Mouse (Mus musculus) heart, adult 8-10 months (tissue): Measurements from ENCODE around the gene Ttll6. TPM values are rescaled to one million over a fixed set of nuclear protein-coding genes. Genes with fewer than 3 reads are reported as not detected.
A peak's percentile ranks its signal among the peaks of the same experiment; 100 is the strongest.
"Not testable (repeated sequence)": the region's sequence is repeated elsewhere in the genome, so short reads cannot be mapped to it uniquely, and the experiment has no call there.

Source experiments
- DNase-seq: peaks from one replicate; pipeline ENCODE4 v3.0.0; 2022; ENCODE audit warnings: low spot score
- total RNA-seq, 4 experiments: library from RNA; stranded (reverse); gene quantifications; 2 replicates each; pipeline ENCODE4 v1.2.4; 2022

Gene Ttll6
- total RNA-seq, result under 1 TPM in 1 of 4 experiments, not detected in 3; 0.14 TPM

DNA sequence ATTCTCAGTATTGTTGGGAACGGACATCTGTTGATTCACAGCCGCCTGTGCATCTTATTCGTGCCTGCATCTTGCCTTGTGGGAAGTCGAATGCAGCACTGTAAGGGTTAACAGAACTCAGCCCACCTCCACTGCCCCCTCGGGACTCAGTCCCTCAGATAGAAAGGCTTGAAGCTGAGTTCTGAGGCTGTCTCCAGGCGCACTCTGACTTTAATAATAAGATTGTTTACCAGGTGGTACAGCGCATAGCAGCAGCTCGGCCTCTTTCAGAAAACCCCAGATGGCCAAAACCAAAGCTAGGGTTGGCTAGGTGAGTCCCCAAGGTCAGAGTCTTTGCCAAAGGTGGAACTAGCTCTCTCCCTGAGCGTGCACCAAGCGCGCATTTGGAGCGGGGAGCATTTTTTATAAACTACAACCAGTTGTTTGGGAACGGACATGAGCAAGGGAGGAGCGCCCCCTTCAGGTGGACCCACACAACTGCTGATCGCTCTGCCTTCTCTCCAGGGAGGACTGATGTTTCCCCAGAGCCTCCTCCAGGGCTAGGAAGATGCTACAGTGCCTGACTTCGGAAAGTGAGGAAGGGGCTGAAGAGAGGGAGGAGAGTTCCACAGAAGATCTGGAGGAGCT is at the start of gene Ttll6:
Gene Ttll6, plus strand, starts transcription at position 548 of the 627 bp plus-strand sequence.
- no peak for DNase-seq

DNA sequence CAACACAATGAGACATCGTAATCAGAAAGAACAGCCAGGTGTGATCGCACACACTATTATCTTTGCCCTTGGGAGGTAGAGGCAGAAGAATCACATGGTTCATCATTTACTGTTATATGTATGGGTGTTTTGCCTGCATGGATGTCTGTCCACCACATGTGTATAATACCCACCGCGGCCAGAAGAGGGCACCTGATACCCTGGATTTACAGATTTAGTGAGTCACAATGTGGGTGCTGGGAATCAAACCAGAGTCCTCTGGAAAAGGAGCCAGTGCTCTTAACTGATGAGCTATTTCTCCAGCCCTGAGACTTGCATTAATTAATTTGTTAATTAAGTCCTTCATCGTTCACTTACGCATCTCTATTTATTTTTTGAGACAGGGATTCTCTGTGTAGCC is 45.6 kb upstream of the Ttll6 start:
- no peak for DNase-seq

DNA sequence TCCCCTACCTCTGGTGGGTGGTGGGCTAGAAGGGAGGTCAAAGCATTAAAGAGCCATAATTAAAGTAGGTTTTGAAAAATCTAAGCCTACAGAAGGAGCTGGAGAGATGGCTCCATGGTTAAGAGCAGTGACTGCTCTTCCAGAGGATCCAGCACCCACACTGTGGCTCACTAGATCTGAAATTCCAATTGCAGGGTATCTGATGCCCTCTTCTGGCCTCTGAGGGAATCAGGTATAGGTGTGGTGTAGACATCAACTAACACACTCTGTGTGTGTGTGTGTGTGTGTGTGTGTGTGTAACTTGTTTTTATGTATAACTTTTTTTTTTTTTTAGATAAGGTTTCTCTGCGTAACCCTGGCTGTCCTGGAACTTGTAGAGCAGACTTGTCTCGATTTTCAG is 42.5 kb upstream of the Ttll6 start:
- no peak for DNase-seq

DNA sequence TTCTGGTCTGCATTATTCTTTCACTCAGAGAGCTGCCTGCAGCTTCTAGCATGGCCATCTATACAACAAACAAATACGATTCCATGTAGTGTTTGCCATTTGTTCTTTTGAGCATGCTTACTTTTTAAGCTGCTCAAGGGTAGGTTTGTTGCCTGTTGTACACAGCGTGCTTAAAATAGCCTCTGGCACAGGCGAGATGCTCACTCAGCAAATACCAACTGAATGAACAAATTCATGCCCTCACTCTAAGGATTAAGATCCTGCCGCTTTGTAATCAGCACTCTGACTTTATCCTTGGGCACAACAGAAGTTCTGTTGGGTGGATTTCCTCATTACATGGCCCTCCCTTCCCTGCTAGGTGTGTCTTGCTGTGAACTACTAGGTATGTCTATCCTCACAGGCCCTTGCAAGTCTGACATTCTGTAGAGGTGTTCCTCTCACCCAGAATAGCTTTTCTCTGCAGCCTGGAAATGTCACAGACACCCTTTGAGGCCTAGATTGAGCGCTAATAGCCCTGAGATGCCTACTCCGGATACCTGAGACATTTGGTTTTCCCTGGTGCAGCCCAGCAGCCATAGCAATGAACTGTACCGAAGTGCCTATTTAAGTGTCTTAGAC is 40.8 kb upstream of the Ttll6 start:
- DNase-seq, result peak; percentile 36

DNA sequence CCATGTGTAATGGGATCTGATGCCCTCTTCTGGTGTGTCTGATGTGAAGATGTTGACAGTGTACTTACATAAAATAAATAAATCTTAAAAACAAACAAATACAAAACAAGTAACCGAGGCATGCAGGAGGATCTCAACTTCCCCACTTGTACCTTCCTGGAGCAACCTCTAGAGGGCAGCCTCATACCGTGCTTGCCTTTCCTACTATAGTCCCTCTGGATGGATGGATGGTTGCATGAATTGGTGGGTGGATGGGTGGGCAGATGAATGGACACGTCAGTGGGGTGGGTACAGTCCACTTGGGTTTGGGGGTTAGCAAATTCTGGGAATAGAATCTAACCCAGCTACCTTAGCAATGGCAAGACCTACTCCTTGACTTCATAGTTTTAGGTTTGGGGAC is 40.2 kb upstream of the Ttll6 start:
- peak; percentile 28 for DNase-seq

DNA sequence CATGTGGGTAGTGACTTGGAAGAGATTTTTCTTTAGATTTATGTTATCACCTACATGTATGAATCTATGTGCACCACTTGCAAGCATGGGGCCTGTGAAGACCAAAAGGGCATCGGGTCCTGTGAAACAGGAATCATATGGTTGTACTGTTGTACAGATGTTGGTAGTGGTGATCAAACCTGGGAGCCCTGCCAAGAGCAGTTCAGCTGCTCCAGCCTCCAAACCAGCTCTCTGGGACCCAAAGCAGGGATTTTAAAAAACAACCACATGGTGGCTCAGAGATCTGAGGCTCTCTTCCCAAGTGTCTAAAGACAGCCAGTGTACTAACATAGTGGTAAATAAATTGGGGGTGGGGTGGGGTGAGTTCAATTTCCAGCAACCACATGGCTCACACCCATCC is 25.2 kb upstream of the Ttll6 start:
- DNase-seq, result no peak

DNA sequence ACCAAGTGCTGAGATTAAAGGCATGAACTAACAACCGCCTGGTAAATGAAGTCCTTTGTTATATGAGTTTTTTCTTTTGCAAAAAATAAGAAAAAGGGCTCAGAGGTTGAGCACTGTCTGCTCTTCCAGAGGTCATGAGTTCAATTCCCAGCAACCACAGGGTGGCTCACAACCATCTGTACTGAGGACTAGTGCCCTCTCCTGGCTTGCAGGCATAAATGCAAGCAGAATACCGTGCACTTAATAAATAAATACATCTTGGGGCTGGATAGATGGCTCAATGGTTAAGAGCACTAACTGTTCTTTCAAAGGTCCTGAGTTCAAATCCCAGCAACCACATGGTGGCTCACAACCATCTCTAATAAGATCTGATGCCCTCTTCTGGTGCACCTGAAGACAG is 22.6 kb upstream of the Ttll6 start:
- DNase-seq, result not testable (repeated sequence)

DNA sequence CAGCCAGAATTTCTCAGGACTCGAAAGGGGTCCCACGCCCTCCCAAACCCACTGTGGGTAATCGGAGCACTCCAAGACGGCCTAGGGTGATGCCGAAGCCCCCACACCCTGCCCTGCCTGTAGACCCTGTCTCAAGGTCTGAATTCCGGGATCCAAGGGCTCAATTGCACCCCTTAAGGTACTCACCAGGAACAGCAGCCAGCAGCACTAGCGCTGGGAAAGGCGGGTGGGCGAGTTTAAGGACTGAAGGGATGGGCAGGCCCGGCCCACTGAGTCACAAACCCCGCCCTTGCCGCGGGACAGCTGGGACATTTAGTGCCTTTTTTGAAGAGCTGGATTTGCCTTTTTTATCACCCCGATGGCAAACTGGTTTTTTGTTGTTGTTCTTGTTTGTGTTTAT is 21.8 kb upstream of the Ttll6 start, which contains the start of gene Calcoco2:
Gene Calcoco2, minus strand, starts transcription at position 214 of the 400 bp plus-strand sequence.
- no peak for DNase-seq

DNA sequence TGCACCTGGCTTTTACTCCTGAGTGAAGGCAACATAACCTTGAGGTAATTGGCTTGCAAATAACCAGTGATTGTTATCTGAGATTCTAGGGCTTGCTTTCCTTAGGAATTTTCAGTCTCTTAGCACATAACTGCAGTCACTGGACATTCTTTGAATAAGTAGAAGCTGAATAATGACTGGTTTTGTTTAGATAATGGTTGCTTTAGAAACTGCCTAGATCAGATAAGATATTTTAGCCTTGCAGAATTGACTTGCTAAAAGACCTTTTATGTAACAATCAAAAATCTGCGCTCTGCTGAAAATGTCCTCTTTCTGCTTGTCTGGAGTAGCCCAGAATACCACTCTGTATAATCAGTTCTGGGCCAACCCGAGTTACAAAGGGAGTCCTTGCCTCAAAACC is 19.5 kb upstream of the Ttll6 start:
- no peak for DNase-seq

DNA sequence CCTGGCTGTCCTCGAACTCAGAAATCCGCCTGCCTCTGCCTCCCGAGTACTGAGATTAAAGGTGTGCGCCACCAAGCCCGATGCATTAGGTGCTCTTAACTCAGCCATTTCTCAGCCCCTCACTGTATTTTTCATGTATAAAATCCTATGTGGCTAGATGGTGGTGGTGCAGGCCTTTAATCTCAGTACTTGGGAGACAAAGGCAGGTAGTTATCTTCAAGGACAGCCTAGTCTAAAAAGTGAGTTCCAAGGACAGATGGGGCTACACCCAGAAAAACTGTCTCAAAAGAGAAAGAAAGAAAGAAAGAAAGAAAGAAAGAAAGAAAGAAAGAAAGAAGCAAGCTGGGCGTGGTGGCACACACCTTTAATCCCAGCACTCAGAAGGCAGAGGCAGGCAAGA is 18.2 kb upstream of the Ttll6 start:
- no peak for DNase-seq

DNA sequence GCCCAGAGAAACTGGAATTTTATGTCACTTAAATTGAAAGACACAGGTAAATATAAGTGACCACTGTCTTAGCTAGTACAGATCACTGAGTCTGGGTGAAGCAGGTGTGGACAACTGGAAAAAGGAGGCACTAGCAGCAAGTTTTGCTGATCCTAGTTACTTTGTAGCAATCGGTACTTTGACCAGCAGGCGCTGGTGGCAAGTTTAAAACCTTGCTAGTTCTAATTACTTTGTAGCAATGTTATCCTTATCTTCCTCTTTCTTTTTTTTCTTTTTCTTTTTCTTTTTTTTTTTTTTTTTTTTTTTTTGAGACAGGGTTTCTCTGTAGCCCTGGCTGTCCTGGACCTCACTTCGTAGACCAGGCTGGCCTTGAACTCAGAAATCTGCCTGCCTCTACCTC is 17.5 kb upstream of the Ttll6 start:
- DNase-seq, result no peak

DNA sequence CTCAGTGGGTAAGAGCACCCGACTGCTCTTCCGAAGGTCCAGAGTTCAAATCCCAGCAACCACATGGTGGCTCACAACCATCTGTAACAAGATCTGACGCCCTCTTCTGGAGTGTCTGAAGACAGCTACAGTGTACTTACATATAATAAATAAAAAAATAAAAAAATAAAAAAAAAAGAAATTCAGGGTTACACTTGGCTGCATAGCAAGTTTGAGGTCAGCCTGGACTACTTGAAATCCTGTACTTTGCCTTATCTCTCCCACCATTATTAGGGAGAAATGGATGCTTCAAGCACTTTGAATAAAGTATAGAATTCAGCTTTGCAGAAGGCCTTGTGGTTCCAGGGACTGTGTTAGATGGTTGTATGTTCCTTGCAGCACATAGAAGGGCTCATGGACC is 16.7 kb upstream of the Ttll6 start:
- DNase-seq, result not testable (repeated sequence)

DNA sequence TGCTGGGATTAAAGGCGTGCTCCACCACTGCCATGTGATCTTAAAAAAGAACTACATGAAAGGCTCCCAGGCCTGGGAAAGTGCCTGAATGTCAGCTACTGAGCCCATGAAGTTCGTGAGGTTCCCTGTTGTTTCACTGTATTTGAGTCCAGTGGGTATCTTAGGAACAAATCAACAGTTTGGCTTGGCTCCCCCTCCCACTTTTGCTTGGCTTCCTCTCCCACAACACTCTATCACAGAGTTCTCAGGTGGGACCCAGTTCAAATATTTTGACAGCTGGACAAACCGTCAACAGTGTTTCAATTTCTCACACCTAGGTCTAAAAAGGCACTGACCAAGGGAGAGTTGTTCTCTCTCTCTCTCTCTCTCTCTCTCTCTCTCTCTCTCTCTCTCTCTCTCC is 14.2 kb upstream of the Ttll6 start:
- DNase-seq, result no peak

DNA sequence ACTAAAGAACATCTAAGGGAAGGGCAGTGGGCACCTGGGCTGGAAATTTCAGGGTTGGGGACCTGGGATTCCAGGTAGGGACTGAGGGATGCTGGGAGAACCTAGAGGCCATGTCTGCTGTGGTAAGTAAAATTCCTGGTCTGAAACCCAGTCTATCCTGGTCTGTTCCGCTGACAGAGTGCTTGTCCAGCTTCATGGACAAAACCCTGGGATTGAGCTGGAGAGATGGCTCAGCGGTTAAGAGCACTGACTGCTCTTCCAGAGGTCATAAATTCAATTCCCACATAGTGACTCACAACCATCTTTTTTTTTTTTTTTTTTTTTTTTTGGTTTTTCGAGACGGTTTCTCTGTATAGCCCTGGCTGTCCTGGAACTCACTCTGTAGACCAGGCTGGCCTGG is 10.8 kb upstream of the Ttll6 start:
- DNase-seq, result not testable (repeated sequence)

DNA sequence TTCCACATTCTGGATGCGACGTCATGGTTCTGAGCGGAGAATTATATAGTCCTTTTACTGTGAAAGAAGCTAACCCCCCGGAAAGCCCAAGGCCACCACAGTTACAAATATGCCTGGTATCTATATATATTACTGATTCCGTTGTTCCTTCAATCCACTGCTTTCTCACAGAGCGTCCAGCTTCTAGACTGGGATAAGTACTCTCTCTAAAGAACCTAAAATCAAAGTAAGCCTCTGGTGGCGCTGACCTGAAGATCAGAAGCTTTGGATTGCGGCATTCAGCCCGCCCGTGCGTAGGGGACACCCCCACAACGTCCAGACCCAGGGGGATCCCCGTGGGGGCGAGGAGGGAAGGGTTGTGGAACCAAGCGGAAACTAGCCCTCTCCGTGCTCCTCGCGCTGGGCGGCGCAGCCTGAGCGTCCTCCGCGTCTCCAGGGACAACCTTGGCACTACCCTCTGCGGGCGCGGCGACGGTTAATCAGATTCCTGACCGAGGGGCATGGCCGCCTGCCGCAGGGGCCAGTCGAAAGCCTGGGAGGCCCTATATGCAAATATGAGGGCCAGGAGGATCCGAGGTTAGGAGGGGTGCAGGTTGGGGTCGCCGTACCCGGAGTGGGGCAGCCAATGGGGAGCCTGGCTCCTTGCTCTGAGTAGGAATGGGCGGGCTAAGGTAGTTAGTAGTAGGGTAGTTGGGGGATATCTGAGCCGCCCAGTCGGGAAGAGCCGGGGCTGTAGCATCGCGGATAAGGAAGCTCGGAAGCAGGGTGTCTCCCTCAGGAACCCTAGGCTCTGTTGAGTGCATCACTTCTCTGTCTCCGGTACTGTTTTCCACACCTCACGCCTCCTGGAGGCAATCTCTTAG is 9.3 kb upstream of the Ttll6 start:
- DNase-seq, result no peak

DNA sequence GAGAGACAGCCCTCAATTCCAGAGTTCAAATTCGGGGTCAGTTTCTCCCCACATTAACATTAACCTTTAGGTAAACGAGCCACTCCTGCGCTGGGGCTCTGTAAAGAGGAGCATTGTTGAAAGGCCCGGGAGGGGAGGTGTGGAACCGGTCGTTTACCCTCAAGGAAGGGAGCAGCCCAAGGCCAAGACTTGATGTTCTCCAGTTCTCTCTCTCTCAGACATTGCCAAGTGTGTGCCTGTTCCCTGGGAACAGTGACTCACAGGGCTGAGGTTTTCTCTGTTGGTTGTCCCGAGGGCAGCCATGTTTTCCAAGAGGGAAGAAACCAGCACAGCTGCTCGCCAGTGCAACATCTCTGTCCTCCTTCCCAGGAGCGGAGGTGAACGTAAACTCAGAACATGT is 3.0 kb upstream of the Ttll6 start:
- DNase-seq, result no peak

DNA sequence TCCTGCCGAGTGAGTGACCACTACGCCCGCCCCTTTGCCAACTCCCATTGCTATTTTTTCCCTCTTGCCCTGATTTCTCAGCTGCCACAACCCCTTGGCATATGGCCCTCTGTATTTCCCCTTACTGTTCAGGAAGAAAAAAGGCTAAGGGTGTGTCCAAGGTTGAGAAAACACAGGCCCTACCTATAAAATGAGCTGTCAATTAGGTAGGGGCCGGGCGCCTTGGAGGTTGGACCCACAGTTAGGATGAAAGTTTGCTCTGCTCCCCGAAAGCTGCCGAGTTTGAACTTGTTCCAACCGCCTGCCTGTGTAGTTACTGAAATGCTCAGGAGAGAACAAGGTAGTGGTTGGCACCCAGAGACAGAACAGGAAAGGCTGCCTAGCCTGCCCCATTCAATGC is 2.3 kb downstream of the Ttll6 start:
- no peak for DNase-seq

DNA sequence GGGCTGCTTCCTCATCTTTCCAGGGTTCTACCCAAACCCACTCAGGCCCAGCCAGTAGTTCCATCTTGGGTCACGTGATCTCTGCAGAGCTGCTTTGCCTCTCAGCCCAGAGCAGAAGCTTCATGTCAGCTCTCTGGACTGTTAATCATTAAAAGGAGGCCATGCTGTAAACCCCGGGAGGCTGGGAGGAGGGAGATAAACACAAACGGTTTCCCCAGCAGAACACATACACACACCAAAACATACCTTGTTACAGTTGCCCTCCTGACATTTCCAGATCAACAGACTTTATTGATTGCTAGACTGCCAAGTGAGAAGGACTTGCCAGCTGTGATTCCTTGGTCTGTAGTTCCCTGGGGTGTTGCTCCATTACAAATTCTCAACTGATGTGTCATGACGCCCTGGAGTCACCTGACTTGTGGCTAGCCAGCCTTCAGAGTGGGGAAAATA is 7.2 kb downstream of the Ttll6 start:
- no peak for DNase-seq

DNA sequence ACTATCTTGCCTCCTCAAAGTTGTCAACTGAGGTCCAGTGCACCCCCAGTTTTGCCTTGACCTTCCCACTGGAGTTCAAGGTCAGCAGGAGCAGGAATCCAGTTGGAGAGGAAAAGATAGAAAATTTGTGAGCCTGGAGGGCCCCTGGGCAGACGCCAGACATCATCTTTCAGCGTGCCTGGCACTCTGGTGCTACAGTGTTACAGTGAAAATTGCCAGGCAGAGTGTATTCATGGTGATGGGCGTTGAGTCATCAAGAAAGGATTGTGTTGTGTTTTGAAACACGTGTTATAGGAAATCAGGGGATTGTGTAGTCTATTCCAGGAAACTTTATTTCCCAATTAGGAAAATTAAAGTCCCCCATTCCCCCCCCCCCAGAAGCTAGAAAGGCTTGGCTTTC is 10.2 kb downstream of the Ttll6 start:
- DNase-seq, result no peak

DNA sequence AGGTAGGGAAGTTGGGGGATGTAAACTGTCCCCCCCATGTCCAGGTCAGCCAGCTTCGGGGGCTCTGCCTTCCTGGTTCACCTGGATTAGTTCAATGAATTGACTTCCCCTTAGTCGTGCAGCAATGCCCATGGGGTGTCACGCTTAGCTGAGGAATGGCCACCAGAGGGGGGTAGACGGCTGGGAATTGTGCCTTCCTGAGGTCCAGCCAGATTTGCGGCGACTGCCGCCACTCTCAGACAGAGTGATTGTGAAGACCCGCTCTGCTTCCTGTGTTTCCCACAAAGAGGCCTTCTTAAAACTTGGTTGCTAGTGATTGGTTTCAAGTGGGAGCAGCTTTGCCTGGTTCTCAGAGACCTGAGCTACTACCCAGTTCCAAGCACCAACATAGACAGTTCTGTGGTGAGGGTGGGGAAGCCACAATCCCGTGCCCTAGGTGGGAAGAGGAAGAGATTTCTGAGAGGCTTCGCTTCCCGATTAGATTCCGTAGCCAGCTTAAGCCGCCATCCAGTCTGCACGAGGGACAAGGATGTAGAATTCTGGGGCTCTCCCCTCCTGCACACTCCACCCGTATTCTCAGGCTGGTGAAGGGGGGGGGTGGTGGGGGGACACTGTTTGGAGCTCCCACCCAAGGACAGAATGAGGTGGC is 12.2 kb downstream of the Ttll6 start:
- peak; percentile 46 for DNase-seq

DNA sequence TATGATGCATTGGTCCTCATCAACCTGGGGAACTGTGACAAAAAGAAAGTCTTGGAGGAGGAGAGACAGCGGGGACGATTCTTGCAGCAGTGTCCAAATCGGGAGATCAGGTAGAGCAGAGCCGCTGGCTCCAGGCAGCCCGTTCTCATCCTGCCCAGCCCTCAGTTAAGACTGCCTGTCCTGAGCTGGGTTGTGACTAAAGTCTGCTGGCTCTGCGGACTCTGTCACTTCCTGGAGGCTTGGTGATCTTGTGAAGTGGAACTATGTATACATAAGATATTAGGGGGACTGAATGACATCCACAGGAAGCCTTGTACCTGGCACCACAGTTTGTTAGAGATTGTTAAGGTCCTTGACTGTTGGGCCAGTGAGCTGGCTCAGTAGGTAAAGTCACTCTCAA is 13.9 kb downstream of the Ttll6 start:
- DNase-seq, result no peak

DNA sequence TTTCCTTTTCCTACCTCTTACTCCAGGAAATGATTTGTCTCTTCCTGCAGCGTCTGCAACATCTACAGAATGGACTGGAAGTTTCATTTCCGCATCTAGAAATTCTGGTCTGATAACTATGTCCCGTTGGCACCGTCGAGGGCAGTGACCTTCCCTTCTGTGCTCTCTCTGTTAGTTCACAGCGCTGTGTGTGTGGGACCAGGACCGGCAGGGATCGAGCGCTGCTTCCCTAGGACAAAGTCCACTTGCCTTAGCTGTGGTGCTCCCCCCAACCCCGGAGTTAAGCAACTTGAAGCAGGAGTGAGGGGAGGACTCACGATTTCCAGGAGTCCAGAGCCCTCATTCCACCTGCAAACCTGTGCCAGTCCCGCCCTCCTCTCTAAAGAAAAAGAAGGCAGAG is 31.2 kb downstream of the Ttll6 start:
- no peak for DNase-seq
